Mouse (Mus musculus) ZHBTc4 (cell line): ENCODE data around the gene Chtf18.

ENCODE experiments used
- DNase-seq: peaks from one replicate; pipeline ENCODE4 v3.0.0-alpha.2; 2011; ENCODE audit warnings: low read depth, low spot score

Chtf18 gene

DNA sequence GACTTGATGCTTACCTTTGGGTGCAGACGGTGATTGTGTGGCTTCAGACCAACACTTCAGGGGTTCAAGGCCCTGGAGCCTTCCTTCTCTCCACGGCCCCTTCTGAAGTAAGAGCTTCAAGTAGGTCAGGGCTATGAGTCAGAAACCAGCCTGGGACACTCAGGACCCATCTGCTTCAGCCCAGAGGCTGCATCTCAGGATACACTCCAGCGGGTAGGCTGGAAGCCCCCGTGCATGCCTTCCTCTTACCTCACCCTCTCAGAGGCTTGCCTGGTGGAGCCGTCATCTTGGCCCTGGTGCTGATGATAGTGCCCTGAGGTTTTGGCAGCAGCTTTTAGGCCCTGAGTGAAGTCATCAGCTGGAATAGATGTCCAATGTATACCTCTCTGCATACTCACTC lies 8.0 kb upstream of the Chtf18 start:
- DNase-seq: no peak

DNA sequence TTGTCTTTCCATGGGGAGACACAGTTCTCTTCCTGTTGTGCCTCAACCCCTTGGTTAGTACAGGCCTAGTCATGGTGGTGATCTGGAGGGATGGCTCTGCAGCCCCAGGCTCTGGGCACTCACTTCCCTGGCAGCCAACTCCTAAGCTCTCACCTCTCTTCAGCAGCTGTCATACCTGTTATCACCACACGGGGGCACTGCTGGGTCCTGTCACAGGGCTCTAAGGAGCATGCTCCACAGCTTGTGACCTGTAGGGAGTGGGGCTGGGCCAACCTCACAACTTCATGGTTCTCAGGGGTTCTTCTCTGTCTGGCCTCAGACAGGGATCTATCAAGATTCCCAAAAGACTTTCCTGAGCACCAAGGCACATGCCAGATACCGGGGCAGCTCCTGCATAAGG lies 4.9 kb upstream of the Chtf18 start:
- DNase-seq: peak; percentile 77

DNA sequence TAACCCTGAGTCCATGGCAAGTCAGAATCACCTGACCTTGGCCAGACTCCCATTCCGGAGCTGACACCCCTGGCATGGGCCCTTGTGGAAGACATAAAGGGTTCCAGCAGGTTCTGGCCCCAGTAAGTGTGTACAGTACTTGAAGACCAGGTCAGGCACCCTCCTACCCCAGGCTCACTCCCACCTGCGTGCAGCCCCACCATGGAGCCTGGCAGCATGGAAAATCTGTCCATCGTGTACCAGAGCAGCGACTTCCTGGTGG lies 721 bp upstream of the Chtf18 start:
- no peak for DNase-seq

DNA sequence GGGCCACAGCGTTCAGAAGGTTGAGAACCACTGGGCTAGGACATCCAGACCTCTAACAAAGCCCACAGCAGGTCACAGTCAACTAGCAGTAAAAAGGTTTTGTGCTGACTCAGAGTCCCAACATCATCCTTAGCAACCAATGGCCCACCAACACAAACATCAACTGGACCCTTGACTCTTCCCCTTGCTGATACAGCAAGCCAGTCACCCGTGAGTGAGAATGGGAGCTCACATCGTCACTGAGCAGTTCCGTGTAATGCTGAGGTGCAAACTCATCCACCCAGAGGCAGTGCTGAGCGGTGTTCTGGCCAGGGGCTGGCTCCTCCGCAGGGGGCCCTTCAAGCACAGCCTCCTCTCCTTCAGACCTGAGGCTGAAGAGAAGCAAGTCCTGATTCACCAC lies 2.0 kb downstream of the Chtf18 start:
- no peak for DNase-seq

DNA sequence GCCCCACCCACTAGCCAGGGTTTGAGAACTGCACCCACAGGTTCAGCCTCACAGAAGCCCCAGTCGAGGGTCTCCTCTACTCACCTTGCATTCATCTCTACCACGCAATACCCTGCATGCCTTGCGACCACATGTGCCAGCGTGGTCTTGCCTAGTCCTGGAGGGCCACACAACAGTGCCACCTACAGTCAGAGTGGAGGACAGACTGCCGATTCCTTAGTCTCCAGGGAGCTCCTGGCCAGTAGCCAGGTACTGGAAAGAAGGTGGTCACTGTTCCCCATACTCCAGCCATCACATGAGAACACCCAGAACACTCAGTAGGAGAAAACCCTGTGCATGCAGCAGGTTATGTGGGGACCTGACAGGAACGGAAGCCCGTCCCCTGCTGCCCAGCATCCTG lies 3.3 kb downstream of the Chtf18 start:
- peak; percentile 78 for DNase-seq

DNA sequence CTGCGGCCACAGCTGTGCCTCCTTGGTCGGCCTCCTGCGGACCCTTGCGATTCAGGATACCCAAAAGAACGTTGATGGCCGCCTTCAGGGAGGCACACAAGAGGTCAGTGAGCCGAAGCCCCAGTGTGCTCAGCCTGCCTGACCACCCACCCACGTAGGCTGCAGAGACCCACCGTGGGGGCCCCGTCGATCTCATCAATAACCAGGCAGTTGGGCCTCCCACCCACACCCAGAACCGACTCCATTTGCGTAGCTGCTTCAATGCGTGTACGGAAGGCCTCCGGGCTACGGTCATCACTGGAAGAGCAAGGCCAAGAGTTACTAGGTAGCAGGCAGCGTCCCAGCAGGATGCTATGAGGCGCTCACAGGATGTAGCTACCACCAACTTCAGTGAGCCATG lies 3.7 kb downstream of the Chtf18 start:
- no peak for DNase-seq

DNA sequence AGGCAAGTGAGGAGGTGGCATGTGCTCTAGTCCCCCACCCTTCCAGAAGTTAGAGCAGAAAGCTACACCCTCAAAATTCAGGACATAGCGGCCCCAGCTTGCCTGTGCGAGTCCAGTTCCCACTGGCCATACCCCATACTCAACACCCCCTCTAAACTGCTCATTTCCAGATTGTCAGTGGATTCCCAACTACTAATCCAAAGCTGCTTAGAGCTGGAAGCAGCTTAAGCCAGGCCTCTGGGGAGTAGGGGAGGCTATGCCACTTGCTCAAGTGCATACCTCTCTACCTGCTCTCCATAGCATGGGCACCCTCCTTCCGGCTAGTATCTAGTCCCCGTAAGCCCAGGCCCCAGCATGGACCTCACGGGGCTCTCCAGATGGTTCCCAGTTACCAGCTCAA lies 5.7 kb downstream of the Chtf18 start:
- no peak for DNase-seq

DNA sequence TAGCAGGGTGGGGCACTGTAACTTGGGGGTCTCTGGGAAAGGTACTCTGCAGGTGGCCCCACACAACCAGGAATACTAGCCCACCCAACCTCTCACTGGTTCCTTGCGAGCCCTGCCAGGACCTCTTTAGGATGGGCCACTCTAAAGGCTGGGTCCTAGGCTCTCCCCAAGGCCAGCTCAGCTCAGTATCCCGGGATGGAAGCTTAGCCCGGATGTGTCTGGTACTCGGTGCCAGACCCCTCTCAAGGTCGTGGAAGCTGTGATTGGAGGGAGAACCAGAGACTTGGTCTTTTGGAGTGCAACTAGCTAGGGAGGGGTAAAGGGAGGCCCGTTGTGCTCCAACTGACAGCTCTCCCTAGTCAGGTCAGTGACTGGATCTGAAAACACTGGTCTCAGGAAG lies 9.5 kb downstream of the Chtf18 start:
- peak; percentile 33 for DNase-seq

DNA sequence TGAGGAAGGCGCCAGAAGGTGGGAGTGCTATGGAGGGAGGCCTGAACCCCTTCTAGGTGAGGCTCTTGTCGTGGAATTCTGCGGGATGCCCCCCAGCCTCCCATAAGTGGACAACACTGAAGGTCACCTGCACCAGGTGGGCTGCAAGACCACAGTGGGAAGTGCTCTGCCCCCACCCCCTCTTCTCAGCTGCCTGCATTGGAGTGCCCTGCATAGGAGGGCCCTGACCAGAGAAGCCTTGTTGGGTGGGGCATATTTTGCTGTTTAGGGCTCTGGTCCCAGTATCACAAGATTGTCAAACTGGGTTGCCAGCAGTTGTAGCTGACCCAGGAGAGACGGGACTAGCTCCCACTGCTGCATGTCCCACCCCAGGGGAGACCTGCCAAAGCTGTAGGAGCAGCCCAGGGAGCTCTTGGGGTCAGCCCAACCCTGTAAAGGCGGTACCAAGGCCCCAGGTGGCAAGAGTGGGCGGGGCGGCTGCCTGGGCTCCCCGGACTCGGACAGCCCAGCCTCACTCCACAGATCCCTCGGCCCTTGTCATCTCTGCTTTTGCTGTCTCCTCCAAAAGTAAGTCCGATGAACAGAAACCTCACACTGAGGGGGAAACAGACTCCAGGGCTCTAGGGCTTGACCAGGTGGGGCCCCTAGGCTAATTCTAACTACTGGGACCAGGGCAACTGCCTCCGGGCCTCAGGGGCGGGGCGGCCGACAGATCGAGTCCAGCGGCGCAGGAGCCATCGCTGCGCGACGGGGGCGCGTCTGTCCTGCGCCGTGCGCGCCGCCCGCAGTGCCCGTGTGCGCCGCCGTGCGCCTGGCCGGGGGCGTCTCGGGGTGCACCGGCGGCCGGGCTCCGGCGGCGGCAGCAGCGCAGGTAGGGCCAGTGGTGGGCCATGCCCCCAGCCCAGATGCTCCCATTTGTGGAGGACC lies 10.2 kb downstream of the Chtf18 start, which contains the start of gene Gng13:
TSS of gene Gng13 (plus strand) at position 461 of the 927 bp plus-strand sequence.
- DNase-seq: peak; percentile 44

DNA sequence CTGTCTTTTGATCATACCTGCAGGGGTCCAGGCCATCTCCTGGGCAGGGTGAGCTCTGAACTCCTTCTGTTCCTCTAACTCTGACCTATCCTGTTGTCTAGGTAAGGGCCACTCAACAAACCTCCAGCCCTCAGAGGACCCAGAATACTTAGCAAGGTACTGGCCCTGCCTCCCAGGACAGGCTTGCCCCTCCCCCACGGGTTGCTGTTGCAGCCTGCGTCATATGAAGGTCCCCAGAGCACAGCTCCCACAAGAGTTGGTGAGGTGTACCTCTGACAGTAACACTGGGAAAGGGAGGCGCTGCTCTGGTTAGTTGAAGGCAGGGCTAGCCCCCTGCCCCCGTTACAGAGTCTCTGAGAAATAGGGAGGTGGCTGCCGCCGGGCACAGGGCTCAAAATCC lies 11.1 kb downstream of the Chtf18 start:
- no peak for DNase-seq

DNA sequence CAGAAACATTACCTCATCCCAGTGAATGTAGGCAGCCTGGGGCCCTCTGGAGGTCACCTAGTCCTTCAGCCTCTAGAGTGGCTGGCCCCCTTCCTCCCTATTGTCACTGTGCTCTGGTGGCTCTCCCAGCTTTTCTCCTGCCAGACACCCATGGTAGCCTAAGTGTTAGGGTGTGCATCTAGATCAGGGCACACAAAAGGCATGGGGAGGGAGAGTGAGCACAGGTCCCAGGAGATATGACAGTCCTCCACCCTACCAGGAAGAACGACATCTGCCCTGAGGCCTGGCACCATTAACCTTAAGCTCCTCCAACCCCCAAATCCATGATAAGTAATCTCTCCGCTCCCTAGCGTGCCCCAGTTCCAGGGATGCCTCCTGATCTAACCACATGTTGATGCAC lies 11.6 kb downstream of the Chtf18 start:
- no peak for DNase-seq

DNA sequence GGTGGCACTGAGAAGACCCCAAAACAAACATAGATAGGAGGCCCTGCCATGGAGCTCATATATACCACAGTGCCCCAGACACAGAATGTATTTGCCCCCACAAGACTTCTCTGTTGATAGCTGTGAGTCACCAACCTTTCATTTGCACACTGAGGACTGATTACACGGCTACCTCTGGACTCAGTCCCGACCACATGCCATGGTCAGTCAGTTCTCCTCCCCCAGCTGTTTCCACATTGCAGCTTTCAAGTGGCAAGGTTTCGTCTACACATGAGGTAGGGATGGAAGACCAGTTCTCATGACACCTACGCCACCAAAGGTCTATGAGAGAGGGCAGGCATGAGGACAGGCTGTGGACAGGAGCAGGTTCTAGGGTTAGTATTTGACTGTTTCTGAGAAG lies 16.1 kb downstream of the Chtf18 start:
- no peak for DNase-seq

DNA sequence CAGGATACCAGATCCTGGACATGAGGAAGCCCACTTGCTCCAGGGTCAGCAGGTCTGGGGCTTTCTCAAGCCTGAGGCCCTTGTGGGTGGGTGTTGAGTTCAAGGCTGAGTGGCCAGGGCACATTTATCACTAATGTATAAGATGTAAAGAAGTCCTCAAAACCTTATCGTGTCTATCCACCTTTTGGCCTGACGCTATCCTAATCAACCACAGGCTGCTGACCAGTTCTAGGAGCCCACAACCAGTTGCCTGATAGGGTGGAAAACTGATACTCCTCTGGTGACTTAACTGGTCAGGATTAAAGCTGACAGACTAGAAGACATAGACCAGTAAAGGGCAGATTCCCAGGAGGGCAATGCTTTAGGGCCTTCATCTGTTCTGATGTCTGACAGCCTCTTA lies 17.2 kb downstream of the Chtf18 start:
- DNase-seq: no peak

DNA sequence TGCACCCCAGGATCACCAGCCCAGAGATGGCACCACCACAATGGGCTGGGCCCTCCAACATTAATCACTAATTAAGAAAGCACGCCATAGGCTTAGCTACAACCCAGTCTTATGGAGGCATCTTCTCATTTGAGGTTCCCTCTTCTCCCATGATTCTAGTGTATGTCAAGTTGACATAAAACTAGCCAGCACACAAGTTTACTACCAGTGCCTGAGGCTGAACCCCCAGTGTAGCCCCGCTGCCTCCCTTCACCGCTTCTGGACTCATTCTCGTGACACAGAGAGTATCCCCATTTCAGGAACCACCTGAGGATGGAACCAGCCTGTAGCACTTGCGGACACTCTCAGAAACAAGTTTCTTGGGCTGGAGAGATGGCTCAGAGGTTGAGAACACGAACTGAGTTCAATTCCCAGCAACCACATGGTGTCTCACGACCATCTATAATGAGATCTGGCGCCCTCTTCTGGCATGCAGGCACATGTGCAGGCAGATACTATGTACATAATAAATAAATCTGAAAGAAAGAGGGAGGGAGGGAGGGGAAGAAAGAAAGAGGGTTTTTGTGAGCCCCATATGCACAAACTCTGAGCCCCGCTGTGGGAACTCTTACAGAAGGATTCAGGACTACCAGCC lies 26.2 kb downstream of the Chtf18 start:
- DNase-seq: peak; percentile 81

DNA sequence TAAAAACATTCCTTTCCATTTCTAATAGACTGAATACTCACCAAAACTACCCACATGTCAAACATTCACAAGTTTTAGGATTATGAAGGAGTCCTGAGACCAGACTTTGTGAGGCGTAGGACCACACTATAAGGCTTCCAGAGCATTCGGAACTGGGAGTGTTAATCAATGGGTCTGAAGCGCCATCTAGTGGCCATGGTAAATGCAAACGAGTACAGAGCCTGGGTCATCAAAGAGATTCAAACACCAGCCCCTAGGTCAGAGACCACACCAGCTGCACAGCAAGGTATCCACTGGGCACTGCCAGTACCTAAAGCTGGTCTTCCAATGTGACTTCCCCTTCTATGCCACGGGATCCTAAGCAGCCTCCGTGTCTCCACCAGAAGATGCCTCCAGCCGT lies 28.8 kb downstream of the Chtf18 start:
- DNase-seq: peak; percentile 84

DNA sequence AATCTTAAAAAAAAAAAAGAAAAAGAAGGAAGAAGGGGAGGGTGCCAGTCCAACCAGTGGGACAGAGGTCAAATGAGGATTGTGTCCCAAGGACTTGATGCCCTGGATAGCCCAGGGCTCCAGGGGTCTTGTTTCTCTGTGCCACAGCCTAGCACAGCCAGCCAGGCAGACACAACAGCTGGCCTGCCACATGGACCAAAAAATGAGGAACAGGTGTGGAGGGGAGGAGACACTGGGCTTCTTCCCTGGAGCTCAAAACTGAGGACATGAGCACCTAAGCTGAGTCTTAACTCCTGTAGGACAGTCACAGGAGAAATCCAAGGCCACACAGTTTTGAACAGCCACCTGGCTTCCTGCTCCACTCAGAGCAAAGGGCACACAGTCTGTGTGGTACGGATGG lies 31.0 kb downstream of the Chtf18 start:
- no peak for DNase-seq

DNA sequence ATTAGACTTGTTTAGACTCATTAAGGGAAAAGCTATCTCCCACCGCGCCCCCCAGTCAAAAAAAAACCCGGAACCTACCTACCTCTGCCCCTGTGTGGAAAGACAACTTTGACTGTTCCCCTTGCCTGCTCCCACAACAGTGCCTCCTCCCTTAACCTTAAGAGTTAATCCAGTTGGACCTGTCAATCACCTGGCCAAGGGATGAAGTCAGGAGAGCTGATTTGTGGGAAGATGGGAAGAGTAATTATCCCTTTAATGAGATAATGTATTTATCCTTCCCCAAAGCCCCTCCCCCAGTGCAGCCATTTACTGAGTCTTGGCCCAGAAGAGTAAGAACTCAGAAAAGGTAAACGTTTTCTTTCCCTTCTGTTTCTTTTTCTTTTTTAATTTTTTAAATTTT lies 38.3 kb downstream of the Chtf18 start:
- no peak for DNase-seq

DNA sequence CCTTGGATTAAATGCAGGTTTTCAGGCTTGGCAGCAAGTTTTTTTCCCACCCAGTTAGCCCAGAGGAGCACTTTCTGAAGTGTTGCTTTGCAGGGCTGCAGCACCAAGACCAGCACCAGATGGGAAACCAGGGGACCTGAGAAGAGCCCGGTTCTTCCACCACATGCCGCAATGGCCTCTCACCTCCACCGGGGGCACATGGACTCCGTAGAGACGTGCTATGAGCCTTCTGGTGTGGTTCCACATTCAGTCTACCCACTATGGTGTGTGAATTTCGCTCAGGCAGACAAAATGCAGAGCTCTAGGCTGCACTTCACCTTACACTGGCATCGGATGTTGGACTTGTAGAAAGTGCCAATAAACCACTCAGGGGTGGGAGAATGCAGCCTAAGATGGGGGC lies 40.9 kb downstream of the Chtf18 start:
- DNase-seq: peak; percentile 52

DNA sequence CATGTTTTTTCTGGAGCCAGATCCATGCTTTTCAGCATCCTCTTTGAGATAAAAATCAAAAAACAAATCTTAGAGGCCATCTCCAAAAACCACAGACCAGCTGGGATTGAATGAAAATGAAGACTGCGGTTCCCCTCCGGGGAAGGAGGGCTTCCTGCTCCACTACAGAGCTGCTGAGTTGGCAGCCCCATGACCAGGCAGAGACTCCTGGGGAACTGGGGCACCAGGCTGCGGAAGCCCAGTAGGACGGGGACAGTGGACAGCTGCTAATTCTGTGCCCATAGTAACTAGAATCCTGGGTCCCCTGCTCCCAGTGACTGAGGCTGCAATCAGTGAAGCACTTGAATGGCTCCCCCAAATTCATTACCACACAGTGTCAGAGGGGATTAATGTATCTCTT lies 45.6 kb downstream of the Chtf18 start:
- DNase-seq: no peak

DNA sequence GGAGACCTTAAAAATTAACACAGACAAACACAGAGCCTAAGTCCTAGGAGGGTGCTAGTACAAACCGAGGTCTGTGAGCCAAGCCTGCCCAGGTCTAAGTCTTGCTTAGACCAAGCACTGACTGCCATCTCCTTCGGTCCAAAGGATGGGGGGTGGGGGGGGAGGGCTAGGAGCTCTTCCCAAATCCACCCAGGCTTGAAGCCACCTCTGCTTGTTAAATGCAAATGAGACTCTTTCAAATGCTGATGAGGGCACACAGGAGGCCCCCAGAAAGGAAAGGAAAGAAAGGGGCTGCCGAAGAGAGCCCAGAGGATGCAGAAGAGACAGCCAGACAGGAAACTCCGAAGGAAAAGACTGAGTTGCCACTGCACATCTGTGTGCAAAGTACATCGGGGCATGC lies 47.4 kb downstream of the Chtf18 start:
- peak; percentile 92 for DNase-seq

DNA sequence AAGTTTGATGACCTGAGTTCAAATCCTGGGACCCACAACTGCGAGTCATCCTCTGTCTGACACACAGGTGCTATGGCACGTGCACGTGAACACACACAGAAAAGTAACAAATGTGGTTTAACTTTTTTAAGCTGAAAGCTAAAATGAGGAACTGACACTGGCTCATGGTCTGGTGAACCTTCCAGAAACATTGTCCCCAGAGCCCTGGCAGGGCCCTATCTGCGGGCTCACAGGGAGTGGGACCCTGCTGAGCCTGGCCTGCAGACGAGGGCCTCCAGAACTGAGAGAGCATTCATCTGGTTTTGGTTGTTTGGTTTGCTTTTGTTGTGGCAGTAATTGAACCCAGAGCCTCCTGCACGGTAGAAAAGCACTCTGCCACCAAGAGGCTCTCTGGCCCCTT lies 49.2 kb downstream of the Chtf18 start:
- no peak for DNase-seq

DNA sequence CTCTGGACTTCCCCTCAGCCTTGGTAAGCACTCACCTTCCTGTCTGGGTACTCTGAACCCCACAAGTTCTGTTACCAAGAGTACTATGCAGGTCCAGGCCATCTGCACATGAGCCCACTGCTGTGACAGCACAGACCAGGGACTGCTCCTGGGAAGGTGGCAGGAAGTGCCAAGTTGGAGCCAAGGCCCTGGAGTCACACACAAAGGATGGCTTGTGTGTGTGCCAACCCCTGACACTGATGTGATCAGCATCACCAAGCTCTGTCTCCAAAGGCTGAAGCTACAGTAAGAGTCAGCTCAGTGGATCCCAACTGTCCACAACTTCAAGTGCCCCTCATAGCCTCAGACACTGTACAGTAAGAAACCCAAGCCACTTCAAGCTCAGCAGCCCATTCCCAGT lies 54.2 kb downstream of the Chtf18 start:
- DNase-seq: no peak
